Mouse (Mus musculus) brown adipose tissue, adult 24 weeks (tissue): Measurements from ENCODE around the gene Klhl7. TPM values are rescaled to one million over a fixed set of nuclear protein-coding genes. Genes with fewer than 3 reads are reported as not detected.

Source experiments
- H3K27ac ChIP-seq: fragments of 200-500 bp; replicated peaks from 2 replicates; pipeline ENCODE4 v1.5.1; 2012; ENCODE audit warnings: low read depth, mild to moderate bottlenecking, low read length
- H3K4me1 ChIP-seq: fragments of 200-500 bp; 2 replicates; pipeline ENCODE4 v1.6.1; 2012; ENCODE audit warnings: low read length, mixed read lengths; ENCODE audit not compliant: control insufficient read depth, insufficient read depth, insufficient read length
- H3K4me3 ChIP-seq: fragments of 200-500 bp; 2 replicates; pipeline ENCODE4 v1.5.1; 2012; ENCODE audit warnings: low read depth, mild to moderate bottlenecking, low read length, moderate library complexity; ENCODE audit not compliant: insufficient read depth
- polyA plus RNA-seq: library from polyadenylated mRNA; stranded (reverse); fragments of >200 nt; gene quantifications from 2 replicates; pipeline ENCODE4 v1.2.4, GENCODE M21; 2012; ENCODE audit not compliant: missing spikeins, insufficient read depth, insufficient read length

Gene Klhl7
- polyA plus RNA-seq, 1 experiment = 15.2 TPM

DNA sequence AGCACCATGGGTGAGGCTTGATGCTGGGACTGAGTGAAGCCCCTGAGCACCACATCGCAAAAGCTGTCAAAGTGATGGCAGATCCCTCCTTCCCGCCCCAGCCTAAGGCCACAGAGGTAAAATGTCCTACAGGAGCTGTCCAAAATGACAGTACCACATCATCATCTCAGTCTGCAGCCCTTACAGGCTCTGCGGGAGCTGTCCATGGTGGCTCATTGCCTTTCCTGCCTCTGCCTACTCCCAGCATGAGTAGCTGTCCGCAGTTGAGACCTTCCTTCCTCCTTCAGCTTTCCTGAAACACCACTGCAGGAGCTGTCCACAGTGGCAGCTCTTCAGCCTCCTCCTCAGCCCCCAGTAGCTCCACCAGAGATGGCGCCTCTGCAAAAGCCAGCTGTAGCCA is 9.7 kb downstream of the Klhl7 start:
- H3K4me3 ChIP-seq = no peak overlapping the region
- H3K27ac ChIP-seq = no peak overlapping the region
- no peaks in the 10 kb centered on the region; the same call in 1 of the 2 replicates for H3K4me1 ChIP-seq

DNA sequence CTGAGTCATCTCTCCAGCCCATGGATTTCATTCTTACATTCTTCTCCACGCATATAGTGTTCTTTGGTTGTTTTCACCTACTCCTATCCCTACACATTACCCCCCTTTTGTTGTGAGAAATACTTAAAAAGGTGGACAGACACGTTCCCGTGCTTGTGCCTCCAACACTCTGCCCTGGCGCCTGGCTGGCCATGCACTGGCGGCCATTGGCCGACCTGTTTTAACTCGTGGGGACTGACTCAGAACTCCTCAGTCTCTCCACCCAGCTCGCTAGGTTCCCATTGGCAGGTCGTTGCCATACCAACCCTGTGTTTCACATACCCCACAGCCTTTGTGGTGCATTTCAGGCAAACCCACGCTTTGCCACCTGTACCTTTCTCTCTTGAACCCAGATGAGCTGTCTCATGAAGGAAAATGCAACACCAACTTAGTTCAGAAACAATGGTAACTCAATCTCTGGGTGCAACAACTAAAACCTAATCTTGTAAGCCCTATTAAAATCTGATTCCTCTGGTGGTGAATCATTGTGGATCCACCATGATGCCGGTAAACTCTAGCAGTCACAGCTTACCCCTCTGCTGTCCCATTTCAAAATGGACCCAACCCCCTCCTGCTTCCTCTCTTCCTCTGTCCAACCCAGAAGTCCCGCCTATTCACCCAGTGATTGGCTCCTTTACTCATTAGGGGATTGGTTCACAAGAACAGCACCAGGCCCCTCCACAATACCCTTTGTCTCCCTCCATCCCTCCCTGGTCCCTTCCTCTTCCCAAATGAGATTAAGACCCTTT is 11.9 kb downstream of the Klhl7 start:
- H3K4me3 ChIP-seq = no peak overlapping the region
- H3K27ac ChIP-seq = no peak overlapping the region
- peaks cover 2% of the 10 kb centered on the region; the same call in 1 of the 2 replicates for H3K4me1 ChIP-seq

DNA sequence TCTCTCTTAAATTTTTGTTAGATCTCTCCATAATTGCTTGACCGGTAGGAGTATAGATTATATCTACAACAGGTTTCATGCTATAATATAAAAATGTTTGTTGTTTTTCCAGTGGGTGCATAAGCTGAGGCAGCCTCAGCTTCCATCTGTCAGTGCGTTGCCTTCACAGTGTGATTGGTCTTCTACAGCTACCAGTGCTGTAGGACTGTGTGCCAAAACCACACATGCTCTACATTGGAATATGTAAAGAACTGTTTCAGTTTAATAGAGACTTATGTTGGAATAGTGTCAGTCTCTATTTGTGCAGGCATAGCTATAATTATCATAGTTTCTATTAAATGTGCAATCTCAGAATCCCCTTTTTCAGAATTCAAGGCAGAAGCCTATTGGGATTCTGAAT is 21.8 kb downstream of the Klhl7 start:
- no peak overlapping the region for H3K27ac ChIP-seq
- no peaks in the 10 kb centered on the region for H3K4me1 ChIP-seq
- no peak overlapping the region for H3K4me3 ChIP-seq

DNA sequence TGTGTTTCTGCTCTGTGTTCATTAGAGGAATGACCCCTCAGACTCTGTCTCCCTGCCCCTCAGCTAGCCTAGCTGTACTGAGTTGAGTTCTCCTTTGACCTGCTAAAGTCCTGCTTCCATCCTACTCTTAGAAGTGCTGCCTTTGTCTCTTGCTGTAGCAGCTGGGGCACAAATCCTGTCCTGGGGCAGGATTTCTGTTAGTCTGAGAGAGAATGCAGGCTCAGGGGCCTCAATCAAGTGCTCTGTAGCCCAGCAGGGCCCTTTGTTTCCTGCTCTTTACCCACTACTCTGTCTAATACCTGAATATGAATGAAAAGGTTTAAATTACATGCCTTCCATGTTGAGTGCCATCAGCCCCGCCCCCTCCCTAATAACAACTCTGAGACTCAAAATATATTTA is 23.8 kb downstream of the Klhl7 start:
- H3K4me3 ChIP-seq = no peak overlapping the region
- H3K4me1 ChIP-seq = no peaks in the 10 kb centered on the region
- H3K27ac ChIP-seq = no peak overlapping the region

DNA sequence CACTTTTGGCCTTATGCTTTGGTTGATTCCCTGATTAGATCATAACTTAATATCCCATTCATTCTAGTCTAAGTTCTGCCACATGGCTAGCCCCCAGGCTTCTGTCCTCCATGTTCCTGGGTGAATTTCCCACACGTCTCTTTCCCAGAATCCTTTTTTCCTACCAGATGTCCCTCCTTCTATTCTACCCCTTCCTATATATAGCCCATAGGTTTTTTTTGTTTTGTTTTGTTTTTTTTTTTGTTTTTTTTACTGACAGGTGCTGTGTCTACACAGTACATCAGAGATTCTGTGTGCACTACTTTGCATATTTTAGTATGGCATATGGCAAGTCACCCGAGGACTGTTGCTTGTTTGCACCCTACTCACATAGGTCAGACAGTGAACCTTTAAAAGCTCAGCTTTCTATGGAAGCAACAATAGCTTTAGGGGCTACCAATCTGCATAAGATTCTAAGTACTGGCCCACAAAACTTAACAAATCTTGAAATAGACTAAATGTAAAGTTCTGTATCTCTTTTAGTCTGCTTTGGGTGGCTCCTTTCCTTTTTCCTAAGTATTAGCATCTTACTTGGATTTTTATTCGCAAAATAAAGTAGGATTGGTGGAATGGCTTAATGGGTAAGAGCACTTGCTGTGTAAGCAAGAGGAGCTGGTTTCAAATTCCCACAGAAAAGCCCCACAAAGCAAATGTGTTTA is 24.3 kb downstream of the Klhl7 start:
- Histone ChIP-seq H3K4me3 (no peak overlapping the region), H3K4me1 (no peaks in the 10 kb centered on the region), H3K27ac (no peak overlapping the region)

DNA sequence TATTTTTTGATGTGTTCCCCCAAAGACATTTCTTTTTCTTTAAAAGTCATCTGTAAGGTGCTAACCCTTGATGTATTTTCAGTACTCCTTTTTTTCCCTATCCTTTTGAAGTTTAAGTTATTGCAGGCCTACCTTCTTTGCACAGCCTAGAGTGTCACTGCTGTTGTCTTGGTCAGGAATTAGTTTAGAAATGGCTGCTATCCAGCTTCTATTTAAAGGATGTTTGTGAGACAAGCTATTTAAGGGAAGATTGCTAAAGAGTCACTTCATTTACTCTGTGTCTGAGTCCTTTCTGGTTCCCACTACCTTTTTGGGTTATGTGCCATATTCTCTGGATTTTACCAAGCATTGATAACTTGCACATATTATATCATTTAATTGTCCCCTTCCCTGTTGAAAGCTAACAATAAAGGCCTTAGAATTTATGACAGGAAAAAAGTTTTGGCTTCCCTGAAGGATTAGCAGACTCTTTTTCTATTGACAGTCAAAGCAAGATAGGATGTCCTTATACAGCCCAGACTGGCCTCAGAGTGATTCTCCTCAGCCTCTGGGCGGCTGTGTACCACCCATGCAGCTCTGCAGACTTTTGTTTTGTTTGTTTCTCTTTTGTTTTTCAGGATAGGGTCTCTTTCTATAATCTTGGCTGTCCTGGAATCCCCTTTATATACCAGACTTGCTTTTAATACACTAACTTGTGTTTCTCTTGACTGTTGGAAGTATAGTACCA is 25.7 kb downstream of the Klhl7 start:
- H3K27ac ChIP-seq = no peak overlapping the region
- H3K4me3 ChIP-seq = no peak overlapping the region
- no peaks in the 10 kb centered on the region for H3K4me1 ChIP-seq

DNA sequence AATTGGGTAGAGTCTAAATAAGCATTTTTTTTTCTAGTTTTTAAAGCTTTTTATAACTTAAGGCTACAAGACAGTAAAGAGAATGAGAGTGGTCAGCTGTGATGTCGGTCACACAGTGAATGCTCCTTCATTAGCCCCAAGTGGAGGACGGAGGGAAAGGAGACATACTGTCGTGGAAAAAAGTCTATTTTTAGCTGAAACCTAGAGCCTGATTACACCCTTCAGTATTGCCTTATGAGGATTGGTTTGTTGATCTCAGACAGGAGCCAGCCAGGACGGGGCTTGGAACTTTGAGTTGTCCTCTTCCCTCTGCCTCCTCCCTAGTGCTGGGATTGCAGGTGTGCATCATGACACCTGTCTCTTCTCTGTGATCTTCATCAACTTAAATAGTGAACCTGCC is 26.6 kb downstream of the Klhl7 start:
- H3K4me3 ChIP-seq = no peak overlapping the region

DNA sequence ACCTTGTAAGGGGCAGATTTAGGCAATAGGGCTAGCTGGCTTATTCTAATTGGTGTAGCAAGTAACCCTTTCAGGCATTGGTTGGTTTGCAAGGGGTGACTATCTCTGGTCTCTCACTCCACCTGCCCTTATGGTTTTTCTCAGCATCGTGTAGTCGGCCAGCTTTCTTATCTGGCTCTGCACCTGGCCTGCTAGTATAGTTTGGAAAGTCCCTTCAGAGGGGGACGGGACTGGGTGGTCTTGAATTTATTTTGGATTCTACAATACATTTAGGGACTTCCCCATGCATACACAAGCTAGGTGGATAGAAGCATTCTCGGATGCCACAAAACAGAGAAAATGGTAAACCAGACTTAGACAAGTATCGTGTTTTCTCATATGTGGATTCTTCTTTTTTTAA is 46.6 kb downstream of the Klhl7 start:
- no peak overlapping the region for H3K27ac ChIP-seq
- no peaks in the 10 kb centered on the region; the same call in 1 of the 2 replicates for H3K4me1 ChIP-seq
- no peak overlapping the region for H3K4me3 ChIP-seq

More for the DNA sequence above, 26.6 kb downstream of the Klhl7 start:
- H3K27ac ChIP-seq = no peak overlapping the region
- no peaks in the 10 kb centered on the region for H3K4me1 ChIP-seq

DNA sequence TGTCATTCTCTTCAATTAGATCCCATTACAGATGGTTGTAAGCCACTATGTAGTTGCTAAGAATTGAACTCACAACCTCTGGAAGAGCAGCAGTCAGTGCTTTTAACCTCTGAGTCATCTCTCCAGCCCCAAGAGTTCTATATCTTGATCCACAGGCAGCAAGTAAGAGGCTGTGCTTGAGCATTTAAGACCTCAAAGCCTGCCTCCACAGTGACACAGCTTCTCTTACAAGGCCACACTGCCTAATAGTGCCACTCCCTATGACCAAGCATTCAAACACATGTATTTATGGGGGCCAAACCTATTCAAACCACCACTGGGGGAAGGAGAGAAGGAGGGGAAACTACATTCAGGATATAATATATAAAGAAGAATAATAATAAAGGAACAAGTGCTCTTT is 51.8 kb downstream of the Klhl7 start:
- H3K4me1 ChIP-seq = no peaks in the 10 kb centered on the region; the same call in 1 of the 2 replicates
- H3K4me3 ChIP-seq = no peak overlapping the region
- no peak overlapping the region for H3K27ac ChIP-seq

DNA sequence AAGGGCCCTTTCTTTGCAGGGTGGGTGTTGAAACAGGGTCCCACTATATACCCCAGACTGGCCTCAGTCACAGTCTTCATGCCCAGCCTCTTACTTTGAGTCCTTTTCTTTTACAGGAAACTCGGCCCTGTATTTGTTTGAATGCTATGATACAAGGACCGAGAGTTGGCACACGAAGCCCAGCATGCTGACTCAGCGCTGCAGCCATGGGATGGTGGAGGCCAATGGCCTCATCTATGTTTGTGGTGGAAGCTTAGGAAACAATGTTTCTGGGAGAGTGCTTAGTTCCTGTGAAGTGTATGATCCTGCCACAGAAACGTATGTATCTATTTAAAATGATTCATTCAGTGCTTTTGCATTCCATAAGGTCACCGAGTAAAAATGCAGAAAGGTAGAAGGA is 56.4 kb downstream of the Klhl7 start:
- no peak overlapping the region for H3K27ac ChIP-seq
- H3K4me1 ChIP-seq = no peaks in the 10 kb centered on the region; the same call in 1 of the 2 replicates
- H3K4me3 ChIP-seq = no peak overlapping the region

DNA sequence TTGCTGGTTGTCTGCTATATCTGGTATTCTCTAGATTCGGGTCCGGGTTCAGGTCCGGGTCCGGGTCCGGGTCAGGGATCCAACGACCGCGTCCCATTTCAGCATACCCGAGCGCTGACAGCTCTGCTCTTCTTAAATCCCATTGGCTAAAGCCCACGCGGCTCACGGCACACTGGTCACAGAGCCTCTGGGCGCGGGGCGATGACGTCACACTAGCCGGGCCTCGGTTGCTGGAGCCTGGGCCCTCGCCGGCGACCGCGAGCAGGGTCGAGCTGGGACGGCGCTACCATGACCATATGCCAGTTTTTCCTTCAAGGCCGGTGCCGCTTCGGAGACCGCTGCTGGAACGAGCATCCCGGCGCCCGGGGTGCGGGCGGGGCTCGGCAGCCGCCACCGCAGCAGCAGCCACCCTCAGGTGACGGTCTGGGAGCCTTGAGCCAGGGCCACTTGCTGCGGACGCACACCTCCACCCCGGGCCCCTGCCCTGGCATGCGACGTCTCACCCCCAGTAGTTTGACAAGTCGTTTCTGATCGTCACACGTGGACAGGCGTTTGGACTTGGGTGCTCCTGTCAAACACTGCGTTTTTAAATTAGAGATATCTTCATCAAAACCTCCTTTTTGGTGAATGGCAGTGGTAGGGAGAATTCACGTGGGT is 64.5 kb downstream of the Klhl7 start, which contains the start of gene Nupl2:
Gene Nupl2, plus strand, starts transcription at position 175 of the 657 bp plus-strand sequence.
- Histone ChIP-seq H3K4me3 (peak within 1 kb of the TSS; percentile 73), H3K27ac (peak within 1 kb of the TSS; percentile 15), H3K4me1 (no peaks in the 10 kb centered on the region)

DNA sequence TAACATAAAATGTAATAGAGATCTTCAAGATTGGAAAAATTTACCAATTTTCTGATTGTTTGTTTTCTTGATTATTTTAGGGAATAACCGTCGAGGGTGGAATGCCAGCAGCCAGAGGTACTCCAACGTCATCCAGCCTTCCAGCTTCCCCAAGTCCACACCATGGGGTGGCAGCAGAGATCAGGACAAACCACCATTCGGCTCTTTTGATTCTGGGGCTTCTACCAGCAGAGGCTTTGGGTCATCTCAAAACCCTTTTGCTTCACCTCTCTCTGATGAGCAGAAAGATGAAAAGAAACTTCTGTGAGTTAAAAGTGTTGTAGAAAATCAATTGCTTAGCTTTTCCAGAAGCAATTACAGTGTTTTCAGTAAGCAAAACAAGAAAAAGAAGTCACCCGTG is 66.9 kb downstream of the Klhl7 start:
- no peak overlapping the region for H3K4me3 ChIP-seq
- H3K27ac ChIP-seq = no peak overlapping the region
- H3K4me1 ChIP-seq = no peaks in the 10 kb centered on the region

DNA sequence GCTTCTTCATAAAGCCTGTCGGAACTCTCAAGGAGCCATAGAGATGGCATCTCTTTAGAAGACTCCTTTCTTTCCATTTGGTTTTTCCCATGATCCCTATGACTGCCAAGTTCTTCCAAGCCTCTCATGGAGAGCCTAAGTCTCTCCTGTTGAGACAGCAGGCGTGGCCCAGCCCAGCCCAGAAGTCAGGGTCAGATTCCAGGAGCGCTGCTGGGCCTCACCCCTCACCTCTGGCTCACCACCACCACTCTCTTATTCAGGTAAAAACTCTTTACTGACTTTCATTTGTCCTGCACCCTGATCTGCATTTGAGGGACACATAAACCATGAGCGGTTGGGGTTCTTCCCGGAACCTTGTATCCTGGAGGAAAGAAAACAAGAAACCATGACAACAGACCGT is 69.5 kb downstream of the Klhl7 start:
- Histone ChIP-seq H3K27ac (no peak overlapping the region), H3K4me3 (no peak overlapping the region), H3K4me1 (no peaks in the 10 kb centered on the region)

DNA sequence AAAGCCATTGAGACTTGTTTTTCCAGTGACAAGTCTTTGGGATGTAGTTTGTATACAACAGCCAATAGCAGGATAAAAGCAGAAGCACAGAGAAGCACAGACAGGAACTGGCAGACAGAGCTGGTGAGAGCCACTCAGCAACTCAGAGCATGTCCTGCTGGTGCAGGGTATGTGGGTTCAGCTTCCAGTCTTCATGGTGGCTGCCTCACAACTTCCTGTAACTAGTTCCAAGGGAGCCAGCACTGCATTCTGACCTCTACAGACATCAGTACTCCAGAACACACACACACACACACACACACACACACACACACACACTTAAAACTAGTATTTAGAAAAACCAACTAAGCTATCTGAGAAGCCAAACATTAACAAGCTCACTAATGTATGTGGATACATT is 71.7 kb downstream of the Klhl7 start:
- no peak overlapping the region for H3K4me3 ChIP-seq
- no peaks in the 10 kb centered on the region for H3K4me1 ChIP-seq

More for the DNA sequence above, 71.7 kb downstream of the Klhl7 start:
- H3K27ac ChIP-seq = no peak overlapping the region
